Comparison of ENCODE assay signal across 20 mouse cellular contexts in genomic region chr6:108282621-108283020, GRCm38 (mm10).
DNase-seq lines count a peak whose midpoint lies in the region; ATAC-seq and TF ChIP-seq lines count a peak whose summit lies in the region.
"Had no signal": no experiment of that assay in that cellular context is flagged by ENCODE, and none has a peak within 500 bp of the region (broad histone marks: within the 10 kb centered on the region; RNA-seq: fewer than 3 reads in every experiment).

No protein-coding gene starts in this region.

- 0 out of 2 replicates have a peak, but pooled peaks cover 7% of the 10 kb centered on the region for H3K36me3 ChIP-seq in heart, embryonic 13.5 days
- H3K36me3 ChIP-seq in liver, adult 2 months (ENCODE audit: control insufficient read depth, insufficient read depth, low read length) = peaks cover 3% of the 10 kb centered on the region; the same call in 1 of the 2 replicates
- no peaks in the 10 kb centered on the region for H3K36me3 ChIP-seq in liver, postnatal 0 days (replicated peaks; ENCODE audit: insufficient read depth, low read length)
- H3K36me3 ChIP-seq in intestine, embryonic 14.5 days (ENCODE audit: control insufficient read depth, insufficient read depth, low read length) = no peaks in the 10 kb centered on the region
- H3K36me3 ChIP-seq: embryonic facial prominence, embryonic 15.5 days; forebrain, embryonic 15.5 days; heart, embryonic 15.5 days; hindbrain, embryonic 15.5 days had no signal

- no peak for TF ChIP-seq POLR2A in liver, adult 2 months (IDR thresholded peaks at IDR 0.05; ENCODE audit: extremely low read depth, insufficient read depth, low read length)

- ATAC-seq in heart, embryonic 13.5 days (ENCODE audit: extremely low read depth, insufficient number of reproducible peaks, low FRiP score, low TSS enrichment) = no peak
- no peak for ATAC-seq in liver, postnatal 0 days
- ATAC-seq in intestine, embryonic 14.5 days (replicated peaks; ENCODE audit: low FRiP score, low TSS enrichment, low read depth) = no peak
- ATAC-seq: forebrain, embryonic 15.5 days had no signal

- no peak overlapping the region for H3K4me3 ChIP-seq in heart, embryonic 13.5 days
- H3K4me3 ChIP-seq in liver, adult 2 months (ENCODE audit: insufficient read depth, low read depth, low read length) = no peak overlapping the region
- H3K4me3 ChIP-seq in liver, postnatal 0 days (ENCODE audit: low read depth, low read length) = no peak overlapping the region
- H3K4me3 ChIP-seq in intestine, embryonic 14.5 days (ENCODE audit: low read depth, low read length) = no peak overlapping the region
- H3K4me3 ChIP-seq: embryonic facial prominence, embryonic 15.5 days; forebrain, embryonic 15.5 days; heart, embryonic 15.5 days; hindbrain, embryonic 15.5 days had no signal

- no peaks in the 10 kb centered on the region for H3K27me3 ChIP-seq in heart, embryonic 13.5 days (replicated peaks)
- H3K27me3 ChIP-seq in liver, adult 2 months (ENCODE audit: control insufficient read depth, insufficient read depth, low read length) = no peaks in the 10 kb centered on the region
- H3K27me3 ChIP-seq in liver, postnatal 0 days (ENCODE audit: insufficient read depth, low read length) = no peaks in the 10 kb centered on the region
- no peaks in the 10 kb centered on the region for H3K27me3 ChIP-seq in intestine, embryonic 14.5 days (replicated peaks; ENCODE audit: control insufficient read depth, insufficient read depth, low read length)
- H3K27me3 ChIP-seq: embryonic facial prominence, embryonic 15.5 days; forebrain, embryonic 15.5 days; heart, embryonic 15.5 days; hindbrain, embryonic 15.5 days had no signal

- H3K79me2 ChIP-seq in liver, adult 2 months (ENCODE audit: control insufficient read depth, insufficient read depth, low read length) = peaks cover 25% of the 10 kb centered on the region; the same call in 1 of the 2 replicates

- no peak for DNase-seq in heart, adult 11 months
- no peak for DNase-seq in liver, adult 2 months (ENCODE audit: extremely low read depth, low read depth, low spot score)
- DNase-seq in liver, postnatal 0 days = no peak
- DNase-seq in intestine, embryonic 14.5 days (ENCODE audit: low spot score) = no peak
- DNase-seq in lung, postnatal 36 days = peak; percentile 39
- DNase-seq in ovary, adult 18-20 months (ENCODE audit: low spot score) = no peak
- DNase-seq: adrenal gland, postnatal 14 days; cerebellum, adult 8-10 months; kidney, adult 11 months; kidney, postnatal 36 days; layer of hippocampus, postnatal 36 days; midbrain, embryonic 14.5 days; right cerebral cortex, postnatal 14 days; thymus, postnatal 25 days had no signal

- TF ChIP-seq CTCF in liver, adult 2 months (IDR thresholded peaks at IDR 0.05; ENCODE audit: low read depth, low read length) = no peak
- no peak for TF ChIP-seq CTCF in liver, postnatal 0 days (IDR thresholded peaks at IDR 0.05; ENCODE audit: low read depth)

- 0 out of 2 replicates have a peak overlapping the region, but pooled peaks have one; percentile 4 for H3K4me2 ChIP-seq in heart, embryonic 13.5 days
- H3K4me2 ChIP-seq in liver, postnatal 0 days (ENCODE audit: low read depth, low read length) = no peak overlapping the region
- no peak overlapping the region for H3K4me2 ChIP-seq in intestine, embryonic 14.5 days (ENCODE audit: low read length)
- H3K4me2 ChIP-seq: embryonic facial prominence, embryonic 15.5 days; forebrain, embryonic 15.5 days; heart, embryonic 15.5 days; hindbrain, embryonic 15.5 days; liver, embryonic 11.5 days had no signal

- 88% methylated on average over 3 of the region's 3 CpGs for WGBS in heart, embryonic 13.5 days
- WGBS in liver, adult 2 months = 89% methylated on average over 3 of the region's 3 CpGs
- 84% methylated on average over 3 of the region's 3 CpGs for WGBS in liver, postnatal 0 days (ENCODE audit: insufficient replicate concordance)
- WGBS in intestine, embryonic 14.5 days = 53% methylated on average over 3 of the region's 3 CpGs

- peak overlapping the region; percentile 41; the same call in 1 of the 2 replicates for H3K27ac ChIP-seq in heart, embryonic 13.5 days (replicated peaks)
- H3K27ac ChIP-seq in liver, adult 2 months (replicated peaks; ENCODE audit: insufficient read depth, low read depth, low read length) = peak overlapping the region; percentile 58
- no peak overlapping the region for H3K27ac ChIP-seq in liver, postnatal 0 days (ENCODE audit: low read depth)
- peak overlapping the region; percentile 62; the same call in 1 of the 2 replicates for H3K27ac ChIP-seq in intestine, embryonic 14.5 days (ENCODE audit: low read depth)
- H3K27ac ChIP-seq: embryonic facial prominence, embryonic 15.5 days; forebrain, embryonic 15.5 days; heart, embryonic 15.5 days; hindbrain, embryonic 15.5 days had no signal

- peaks cover 36% of the 10 kb centered on the region for H3K4me1 ChIP-seq in heart, embryonic 13.5 days
- peaks cover 20% of the 10 kb centered on the region for H3K4me1 ChIP-seq in liver, adult 2 months (ENCODE audit: control insufficient read depth, insufficient read depth, low read length)
- H3K4me1 ChIP-seq in liver, postnatal 0 days (ENCODE audit: insufficient read depth) = peaks cover 11% of the 10 kb centered on the region; the same call in 1 of the 2 replicates
- peaks cover 13% of the 10 kb centered on the region for H3K4me1 ChIP-seq in intestine, embryonic 14.5 days (replicated peaks; ENCODE audit: control insufficient read depth, insufficient read depth, low read length)
- H3K4me1 ChIP-seq: embryonic facial prominence, embryonic 15.5 days; forebrain, embryonic 15.5 days; hindbrain, embryonic 15.5 days had no signal

- TF ChIP-seq EP300 in liver, postnatal 0 days (IDR thresholded peaks at IDR 0.05; ENCODE audit: low read depth) = no peak

- H3K9me3 ChIP-seq in heart, embryonic 13.5 days = no peaks in the 10 kb centered on the region
- no peaks in the 10 kb centered on the region for H3K9me3 ChIP-seq in liver, postnatal 0 days (ENCODE audit: low read length)
- no peaks in the 10 kb centered on the region for H3K9me3 ChIP-seq in intestine, embryonic 14.5 days (ENCODE audit: control insufficient read depth, low read length)
- H3K9me3 ChIP-seq: embryonic facial prominence, embryonic 15.5 days; forebrain, embryonic 15.5 days; heart, embryonic 15.5 days; hindbrain, embryonic 15.5 days had no signal

- no peak overlapping the region for H3K9ac ChIP-seq in heart, embryonic 13.5 days
- no peak overlapping the region for H3K9ac ChIP-seq in liver, adult 2 months (ENCODE audit: low read depth, low read length)
- no peak overlapping the region for H3K9ac ChIP-seq in liver, postnatal 0 days (replicated peaks)
- no peak overlapping the region for H3K9ac ChIP-seq in intestine, embryonic 14.5 days (ENCODE audit: low read length)
- H3K9ac ChIP-seq: embryonic facial prominence, embryonic 15.5 days; forebrain, embryonic 15.5 days; heart, embryonic 15.5 days; hindbrain, embryonic 15.5 days had no signal
